ENCODE assay signal across 7 mouse cellular contexts in the genomic region with DNA sequence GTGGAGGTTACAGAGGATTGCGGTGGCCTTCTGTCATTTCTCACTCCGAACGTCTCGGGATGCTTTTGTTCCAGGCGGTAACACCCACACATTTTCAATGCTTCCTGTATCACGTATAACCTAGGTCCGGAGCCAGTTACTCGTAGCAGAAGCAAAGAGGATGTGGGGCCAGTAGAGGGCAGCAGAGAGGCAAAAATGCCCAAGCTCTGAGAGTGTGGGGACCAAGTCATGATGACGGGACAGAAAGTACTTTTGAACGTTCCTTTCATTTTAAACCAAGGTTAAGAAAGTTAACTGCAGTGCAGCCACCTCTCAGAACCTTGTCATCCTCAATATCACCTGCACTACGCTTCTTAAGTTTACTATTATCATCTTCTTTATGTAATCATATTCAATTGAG.
A peak's percentile ranks its signal among the peaks of the same experiment; 100 is the strongest.
DNase-seq lines count a peak whose midpoint lies in the region; ATAC-seq lines count a peak whose summit lies in the region.

No protein-coding gene starts in this region.

- whole genome bisulfite sequencing in embryonic facial prominence, embryonic 12.5 days, result 2% methylated on average over 11 of the region's 11 CpGs
- 4% methylated on average over 11 of the region's 11 CpGs for WGBS in limb, embryonic 11.5 days
- 2% methylated on average over 11 of the region's 11 CpGs for WGBS in midbrain, embryonic 14.5 days

- H3K4me3 ChIP-seq in embryonic facial prominence, embryonic 12.5 days, result peak overlapping the region; percentile 16; the same call in 1 of the 2 replicates
- H3K4me3 ChIP-seq in limb, embryonic 11.5 days (ENCODE audit: low read depth, low read length), result no peak overlapping the region
- 0 out of 2 replicates have a peak overlapping the region, but pooled peaks have one; percentile 2 for H3K4me3 ChIP-seq in midbrain, embryonic 14.5 days (replicated peaks; ENCODE audit: low read depth, low read length)

- peak overlapping the region; percentile 46 for H3K4me2 ChIP-seq in embryonic facial prominence, embryonic 12.5 days (replicated peaks)
- peak overlapping the region; percentile 28; the same call in 1 of the 2 replicates for H3K4me2 ChIP-seq in limb, embryonic 11.5 days (ENCODE audit: low read depth, severe bottlenecking)
- peak overlapping the region; percentile 44 for H3K4me2 ChIP-seq in midbrain, embryonic 14.5 days (ENCODE audit: low read length)

- H3K27me3 ChIP-seq in embryonic facial prominence, embryonic 12.5 days, result no peaks in the 10 kb centered on the region
- no peaks in the 10 kb centered on the region for H3K27me3 ChIP-seq in limb, embryonic 11.5 days (ENCODE audit: control insufficient read depth, insufficient read depth, low read length)
- no peaks in the 10 kb centered on the region for H3K27me3 ChIP-seq in midbrain, embryonic 14.5 days (ENCODE audit: control insufficient read depth, insufficient read depth, low read length)

- DNase-seq in adrenal gland, postnatal 14 days, result peak; percentile 93
- peak; percentile 97 for DNase-seq in heart, adult 11 months
- peak; percentile 90 for DNase-seq in kidney, adult 18-20 months
- peak; percentile 96 for DNase-seq in limb, embryonic 11.5 days (ENCODE audit: low spot score)
- DNase-seq in midbrain, embryonic 14.5 days, result peak; percentile 95
- DNase-seq in spleen, adult 18-20 months, result peak; percentile 79 to 89

- H3K36me3 ChIP-seq in embryonic facial prominence, embryonic 12.5 days, result no peaks in the 10 kb centered on the region
- no peaks in the 10 kb centered on the region for H3K36me3 ChIP-seq in limb, embryonic 11.5 days (ENCODE audit: control insufficient read depth, insufficient read depth, low read length)
- no peaks in the 10 kb centered on the region for H3K36me3 ChIP-seq in midbrain, embryonic 14.5 days (ENCODE audit: control insufficient read depth, insufficient read depth, low read length)

- H3K9me3 ChIP-seq in embryonic facial prominence, embryonic 12.5 days, result no peaks in the 10 kb centered on the region
- no peaks in the 10 kb centered on the region for H3K9me3 ChIP-seq in limb, embryonic 11.5 days (ENCODE audit: control insufficient read depth, low read length)
- no peaks in the 10 kb centered on the region for H3K9me3 ChIP-seq in midbrain, embryonic 14.5 days (ENCODE audit: control insufficient read depth, low read length)

- H3K9ac ChIP-seq in embryonic facial prominence, embryonic 12.5 days, result no peak overlapping the region; the same call in 1 of the 2 replicates
- H3K9ac ChIP-seq in limb, embryonic 11.5 days (ENCODE audit: low read length), result peak overlapping the region; percentile 22; the same call in 1 of the 2 replicates
- H3K9ac ChIP-seq in midbrain, embryonic 14.5 days (replicated peaks; ENCODE audit: low read length), result no peak overlapping the region; the same call in 1 of the 2 replicates

- peaks cover 6% of the 10 kb centered on the region for H3K4me1 ChIP-seq in embryonic facial prominence, embryonic 12.5 days
- peaks cover 5% of the 10 kb centered on the region; the same call in 1 of the 2 replicates for H3K4me1 ChIP-seq in limb, embryonic 11.5 days (ENCODE audit: control insufficient read depth, insufficient read depth, low read length)
- peaks cover 15% of the 10 kb centered on the region; the same call in 1 of the 2 replicates for H3K4me1 ChIP-seq in midbrain, embryonic 14.5 days (ENCODE audit: control insufficient read depth, insufficient read depth, low read length)

- peak; percentile 76; the same call in 1 of the 2 replicates for ATAC-seq in embryonic facial prominence, embryonic 12.5 days (ENCODE audit: insufficient number of reproducible peaks, insufficient read depth, low FRiP score, low TSS enrichment)
- peak; percentile 56; the same call in 1 of the 2 replicates for ATAC-seq in limb, embryonic 11.5 days (ENCODE audit: insufficient number of reproducible peaks, low FRiP score, low TSS enrichment, low read depth)
- ATAC-seq in midbrain, embryonic 14.5 days (ENCODE audit: low FRiP score, low TSS enrichment), result peak; percentile 85; the same call in 1 of the 2 replicates

- H3K27ac ChIP-seq in embryonic facial prominence, embryonic 12.5 days, result no peak overlapping the region
- no peak overlapping the region for H3K27ac ChIP-seq in limb, embryonic 11.5 days (replicated peaks; ENCODE audit: low read depth, low read length)
- H3K27ac ChIP-seq in midbrain, embryonic 14.5 days (replicated peaks; ENCODE audit: low read depth, low read length), result no peak overlapping the region
